Mouse (Mus musculus) fibroblast of lung, adult 2 months (primary cell): ENCODE measurements around the gene Gm13275.
"Not testable (repeated sequence)": the region's sequence is repeated elsewhere in the genome, so short reads cannot be mapped to it uniquely, and the experiment has no call there.

Experiments used
- DNase-seq: peaks from one replicate; pipeline ENCODE4 v3.0.0-alpha.2; 2011; ENCODE audit warnings: low read depth

The Gm13275 gene

GRCm38 (mm10) chr4:88793936-88794675, at the start of gene Gm13275:
TSS of gene Gm13275 (plus strand) at chr4:88794487.
- not testable (repeated sequence) for DNase-seq

DNA sequence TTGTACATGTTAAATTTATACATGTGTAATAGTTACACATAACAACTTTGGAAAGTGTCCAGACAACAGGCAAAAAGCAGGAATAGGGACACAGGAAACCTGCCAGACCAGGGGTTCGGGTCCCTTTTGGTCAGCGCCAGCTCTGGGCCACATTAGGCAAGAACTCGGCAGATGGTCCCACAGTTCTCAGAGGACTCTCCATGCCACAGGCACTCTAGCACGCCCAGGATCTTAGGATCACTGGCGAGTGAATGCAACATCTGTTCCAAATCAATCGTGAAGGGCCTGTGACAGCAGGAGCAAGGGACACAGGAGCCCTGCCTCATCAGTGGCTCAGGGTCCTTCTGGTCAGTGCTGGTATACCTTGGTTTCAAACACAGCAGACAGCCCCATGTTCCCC, 44.4 kb upstream of the Gm13275 start:
- DNase-seq: no peak

GRCm38 (mm10) chr4:88754818-88755340, 39.4 kb upstream of the Gm13275 start, which contains the start of gene Gm13271:
TSS of gene Gm13271 (plus strand) at chr4:88754868.
- not testable (repeated sequence) for DNase-seq

GRCm38 (mm10) chr4:88756581-88757513, 37.4 kb upstream of the Gm13275 start:
- peak; percentile 19 for DNase-seq

DNA sequence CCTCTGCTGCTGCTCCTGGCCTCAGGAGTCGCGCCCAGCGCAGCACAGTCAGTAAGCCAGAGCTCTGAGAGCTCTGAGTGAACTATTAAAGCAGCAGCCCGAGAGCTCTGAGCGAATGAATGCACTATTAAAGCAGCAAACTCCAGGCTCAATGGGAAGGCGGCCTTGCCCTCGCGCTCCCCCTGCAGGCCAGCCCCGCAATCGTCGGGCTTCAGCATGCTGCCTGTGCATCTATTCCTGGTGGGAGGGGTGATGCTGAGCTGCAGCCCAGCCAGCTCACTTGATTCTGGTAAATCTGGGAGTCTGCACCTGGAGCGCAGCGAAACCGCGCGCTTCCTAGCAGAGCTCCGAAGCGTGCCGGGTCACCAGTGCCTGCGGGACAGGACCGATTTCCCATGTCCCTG, 36.7 kb upstream of the Gm13275 start:
- peak; percentile 79 for DNase-seq

GRCm38 (mm10) chr4:88758751-88759150, 35.5 kb upstream of the Gm13275 start:
- not testable (repeated sequence) for DNase-seq

GRCm38 (mm10) chr4:88759610-88760268, 34.5 kb upstream of the Gm13275 start, which contains the start of gene Gm13283:
TSS of gene Gm13283 (plus strand) at chr4:88760119.
- DNase-seq: not testable (repeated sequence)

DNA sequence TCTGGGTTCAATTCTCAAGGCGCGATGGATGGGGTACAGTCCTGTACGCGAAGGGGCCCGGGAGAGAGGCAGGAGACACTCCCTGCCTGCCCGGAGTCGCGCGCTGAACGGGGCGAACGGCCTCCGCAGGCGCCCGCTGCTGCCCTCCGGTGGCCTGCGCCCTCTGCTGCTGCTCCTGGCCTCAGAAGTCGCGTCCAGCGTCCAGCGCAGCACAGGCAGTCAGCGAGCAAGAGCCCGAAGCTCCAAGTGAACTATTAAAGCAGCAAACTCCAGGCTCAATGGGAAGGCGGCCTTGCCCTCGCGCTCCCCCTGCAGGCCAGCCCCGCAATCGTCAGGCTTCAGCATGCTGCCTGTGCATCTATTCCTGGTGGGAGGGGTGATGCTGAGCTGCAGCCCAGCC, 33.9 kb upstream of the Gm13275 start:
- peak; percentile 80 for DNase-seq

GRCm38 (mm10) chr4:88761776-88762175, 32.5 kb upstream of the Gm13275 start:
- not testable (repeated sequence) for DNase-seq

DNA sequence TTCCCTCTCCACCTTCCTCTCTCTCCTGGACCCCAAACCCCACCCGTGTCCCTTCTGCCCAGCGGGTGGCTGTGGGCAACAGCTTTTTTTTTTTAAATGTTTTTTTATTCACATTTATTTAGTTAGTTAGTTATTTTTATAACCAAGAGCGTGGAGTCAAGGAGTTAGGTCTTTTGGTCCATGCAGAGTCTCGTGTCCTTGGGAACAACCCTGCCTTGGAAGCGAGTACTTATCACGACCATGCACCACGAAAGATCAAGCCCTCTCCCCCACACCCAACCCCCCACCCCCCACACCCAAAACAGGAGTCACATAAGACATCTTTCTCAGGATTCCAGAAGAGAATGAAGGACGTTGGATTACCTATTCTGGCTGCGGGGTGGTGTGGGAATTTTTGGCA, 31.9 kb upstream of the Gm13275 start:
- DNase-seq: not testable (repeated sequence)

- peak; percentile 65 for DNase-seq
Observed at GRCm38 (mm10) chr4:88763384-88764018, 30.8 kb upstream of the Gm13275 start.

DNA sequence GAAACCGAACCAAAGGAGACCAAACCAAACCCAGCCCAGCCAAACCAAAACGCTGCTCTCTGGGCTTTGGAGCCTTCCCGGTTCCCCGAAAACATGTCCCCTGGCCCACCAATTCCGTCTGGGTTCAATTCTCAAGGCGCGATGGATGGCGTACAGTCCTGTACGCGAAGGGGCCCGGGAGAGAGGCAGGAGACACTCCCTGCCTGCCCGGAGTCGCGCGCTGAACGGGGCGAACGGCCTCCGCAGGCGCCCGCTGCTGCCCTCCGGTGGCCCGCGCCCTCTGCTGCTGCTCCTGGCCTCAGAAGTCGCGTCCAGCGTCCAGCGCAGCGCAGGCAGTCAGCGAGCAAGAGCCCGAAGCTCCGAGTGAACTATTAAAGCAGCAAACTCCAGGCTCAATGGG, 20.8 kb upstream of the Gm13275 start, which contains the start of gene Gm13290:
Gene Gm13290, plus strand, starts transcription at position 301 of the 400 bp plus-strand sequence.
- not testable (repeated sequence) for DNase-seq

DNA sequence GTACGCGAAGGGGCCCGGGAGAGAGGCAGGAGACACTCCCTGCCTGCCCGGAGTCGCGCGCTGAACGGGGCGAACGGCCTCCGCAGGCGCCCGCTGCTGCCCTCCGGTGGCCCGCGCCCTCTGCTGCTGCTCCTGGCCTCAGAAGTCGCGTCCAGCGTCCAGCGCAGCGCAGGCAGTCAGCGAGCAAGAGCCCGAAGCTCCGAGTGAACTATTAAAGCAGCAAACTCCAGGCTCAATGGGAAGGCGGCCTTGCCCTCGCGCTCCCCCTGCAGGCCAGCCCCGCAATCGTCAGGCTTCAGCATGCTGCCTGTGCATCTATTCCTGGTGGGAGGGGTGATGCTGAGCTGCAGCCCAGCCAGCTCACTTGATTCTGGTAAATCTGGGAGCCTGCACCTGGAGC, 17.7 kb upstream of the Gm13275 start, which contains the start of gene Gm13289:
Gene Gm13289, plus strand, starts transcription at position 301 of the 400 bp plus-strand sequence.
- DNase-seq: not testable (repeated sequence)

GRCm38 (mm10) chr4:88779550-88779949, 14.7 kb upstream of the Gm13275 start, which contains the start of gene Gm13272:
TSS of gene Gm13272 (plus strand) at chr4:88779850.
- not testable (repeated sequence) for DNase-seq

- DNase-seq: not testable (repeated sequence)
Observed at GRCm38 (mm10) chr4:88780320-88780719, 14.0 kb upstream of the Gm13275 start.

GRCm38 (mm10) chr4:88781831-88782230, 12.5 kb upstream of the Gm13275 start, which contains the start of gene Ifnz:
TSS of gene Ifnz (plus strand) at chr4:88782131.
- not testable (repeated sequence) for DNase-seq

DNA sequence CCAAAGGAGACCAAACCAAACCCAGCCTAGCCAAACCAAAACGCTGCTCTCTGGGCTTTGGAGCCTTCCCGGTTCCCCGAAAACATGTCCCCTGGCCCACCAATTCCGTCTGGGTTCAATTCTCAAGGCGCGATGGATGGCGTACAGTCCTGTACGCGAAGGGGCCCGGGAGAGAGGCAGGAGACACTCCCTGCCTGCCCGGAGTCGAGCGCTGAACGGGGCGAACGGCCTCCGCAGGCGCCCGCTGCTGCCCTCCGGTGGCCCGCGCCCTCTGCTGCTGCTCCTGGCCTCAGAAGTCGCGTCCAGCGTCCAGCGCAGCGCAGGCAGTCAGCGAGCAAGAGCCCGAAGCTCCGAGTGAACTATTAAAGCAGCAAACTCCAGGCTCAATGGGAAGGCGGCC, 12.0 kb upstream of the Gm13275 start:
- DNase-seq: not testable (repeated sequence)

DNA sequence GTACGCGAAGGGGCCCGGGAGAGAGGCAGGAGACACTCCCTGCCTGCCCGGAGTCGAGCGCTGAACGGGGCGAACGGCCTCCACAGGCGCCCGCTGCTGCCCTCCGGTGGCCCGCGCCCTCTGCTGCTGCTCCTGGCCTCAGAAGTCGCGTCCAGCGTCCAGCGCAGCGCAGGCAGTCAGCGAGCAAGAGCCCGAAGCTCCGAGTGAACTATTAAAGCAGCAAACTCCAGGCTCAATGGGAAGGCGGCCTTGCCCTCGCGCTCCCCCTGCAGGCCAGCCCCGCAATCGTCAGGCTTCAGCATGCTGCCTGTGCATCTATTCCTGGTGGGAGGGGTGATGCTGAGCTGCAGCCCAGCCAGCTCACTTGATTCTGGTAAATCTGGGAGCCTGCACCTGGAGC, 8.9 kb upstream of the Gm13275 start, which contains the start of gene Gm13276:
Gene Gm13276, plus strand, starts transcription at position 301 of the 400 bp plus-strand sequence.
- DNase-seq: not testable (repeated sequence)

DNA sequence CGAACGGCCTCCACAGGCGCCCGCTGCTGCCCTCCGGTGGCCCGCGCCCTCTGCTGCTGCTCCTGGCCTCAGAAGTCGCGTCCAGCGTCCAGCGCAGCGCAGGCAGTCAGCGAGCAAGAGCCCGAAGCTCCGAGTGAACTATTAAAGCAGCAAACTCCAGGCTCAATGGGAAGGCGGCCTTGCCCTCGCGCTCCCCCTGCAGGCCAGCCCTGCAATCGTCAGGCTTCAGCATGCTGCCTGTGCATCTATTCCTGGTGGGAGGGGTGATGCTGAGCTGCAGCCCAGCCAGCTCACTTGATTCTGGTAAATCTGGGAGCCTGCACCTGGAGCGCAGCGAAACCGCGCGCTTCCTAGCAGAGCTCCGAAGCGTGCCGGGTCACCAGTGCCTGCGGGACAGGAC, 5.9 kb upstream of the Gm13275 start, which contains the start of gene Gm13277:
Gene Gm13277, plus strand, starts transcription at position 231 of the 400 bp plus-strand sequence.
- not testable (repeated sequence) for DNase-seq

DNA sequence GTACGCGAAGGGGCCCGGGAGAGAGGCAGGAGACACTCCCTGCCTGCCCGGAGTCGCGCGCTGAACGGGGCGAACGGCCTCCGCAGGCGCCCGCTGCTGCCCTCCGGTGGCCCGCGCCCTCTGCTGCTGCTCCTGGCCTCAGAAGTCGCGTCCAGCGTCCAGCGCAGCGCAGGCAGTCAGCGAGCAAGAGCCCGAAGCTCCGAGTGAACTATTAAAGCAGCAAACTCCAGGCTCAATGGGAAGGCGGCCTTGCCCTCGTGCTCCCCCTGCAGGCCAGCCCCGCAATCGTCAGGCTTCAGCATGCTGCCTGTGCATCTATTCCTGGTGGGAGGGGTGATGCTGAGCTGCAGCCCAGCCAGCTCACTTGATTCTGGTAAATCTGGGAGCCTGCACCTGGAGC, 3.0 kb upstream of the Gm13275 start, which contains the start of gene Gm13278:
Gene Gm13278, plus strand, starts transcription at position 301 of the 400 bp plus-strand sequence.
- DNase-seq: not testable (repeated sequence)
